Mouse (Mus musculus): ENCODE results near the gene Rps21. TPM values are rescaled to one million over a fixed set of nuclear protein-coding genes. Genes with fewer than 3 reads are reported as not detected.
"Not testable (repeated sequence)": the region's sequence is repeated elsewhere in the genome, so short reads cannot be mapped to it uniquely, and the experiment has no call there.

Gene Rps21
- polyA plus RNA-seq, 1 experiment from 2014 or later, result 337 TPM

- no peak overlapping the region for H3K9ac ChIP-seq
- H3K4me2 ChIP-seq, result no peak overlapping the region
- peaks cover 18% of the 10 kb centered on the region for H3K4me1 ChIP-seq (replicated peaks)
- H3K9me3 ChIP-seq, result no peaks in the 10 kb centered on the region
- no peak overlapping the region for H3K27ac ChIP-seq (replicated peaks)
- H3K27me3 ChIP-seq, result no peaks in the 10 kb centered on the region
- ATAC-seq (ENCODE audit: low FRiP score, low read depth), result peak; percentile 16; the same call in 1 of the 2 replicates
- H3K4me3 ChIP-seq, result no peak overlapping the region
- 34% methylated on average over 3 of the region's 3 CpGs for WGBS
- no peaks in the 10 kb centered on the region for H3K36me3 ChIP-seq
Measured at GRCm38 (mm10) chr2:180251838-180252237, 5.3 kb upstream of the Rps21 start.

GRCm38 (mm10) chr2:180254436-180255209 lies 2.6 kb upstream of the Rps21 start:
- Histone ChIP-seq H3K9ac (no peak overlapping the region), H3K36me3 (peaks cover 11% of the 10 kb centered on the region; the same call in 1 of the 2 replicates), H3K4me2 (no peak overlapping the region), H3K27ac (replicated peaks) (no peak overlapping the region), H3K4me3 (no peak overlapping the region), H3K27me3 (no peaks in the 10 kb centered on the region), H3K4me1 (replicated peaks) (peaks cover 30% of the 10 kb centered on the region), H3K9me3 (no peaks in the 10 kb centered on the region)
- ATAC-seq (ENCODE audit: low FRiP score, low read depth), result no peak
- 91% methylated on average over 5 of the region's 5 CpGs for WGBS

- H3K9ac ChIP-seq, result no peak overlapping the region
- H3K4me1 ChIP-seq (replicated peaks), result peaks cover 30% of the 10 kb centered on the region
- peaks cover 17% of the 10 kb centered on the region; the same call in 1 of the 2 replicates for H3K36me3 ChIP-seq
- WGBS, result 94% methylated on average over 9 of the region's 9 CpGs
- H3K27me3 ChIP-seq, result no peaks in the 10 kb centered on the region
- no peak overlapping the region for H3K27ac ChIP-seq (replicated peaks)
- peak overlapping the region; percentile 69 for H3K4me2 ChIP-seq
- no peak for ATAC-seq (ENCODE audit: low FRiP score, low read depth)
- no peak overlapping the region for H3K4me3 ChIP-seq
- H3K9me3 ChIP-seq, result no peaks in the 10 kb centered on the region
Measured at GRCm38 (mm10) chr2:180255701-180256100, 1.5 kb upstream of the Rps21 start.

GRCm38 (mm10) chr2:180256296-180257000 lies 729 bp upstream of the Rps21 start:
- H3K9me3 ChIP-seq, result no peaks in the 10 kb centered on the region
- H3K4me2 ChIP-seq, result peak overlapping the region; percentile 69
- H3K4me3 ChIP-seq, result peak overlapping the region; percentile 60
- peak overlapping the region; percentile 90 for H3K27ac ChIP-seq (replicated peaks)
- H3K27me3 ChIP-seq, result no peaks in the 10 kb centered on the region
- 27% methylated on average over 26 of the region's 26 CpGs for WGBS
- peak overlapping the region; percentile 66 for H3K9ac ChIP-seq
- ATAC-seq (ENCODE audit: low FRiP score, low read depth), result peak; percentile 58
- peaks cover 24% of the 10 kb centered on the region for H3K4me1 ChIP-seq (replicated peaks)
- H3K36me3 ChIP-seq, result peaks cover 24% of the 10 kb centered on the region; the same call in 1 of the 2 replicates

GRCm38 (mm10) chr2:180257963-180258865 lies 1.0 kb downstream of the Rps21 start:
- Histone ChIP-seq H3K4me2 (peak overlapping the region; percentile 72), H3K4me3 (peak overlapping the region; percentile 60), H3K9ac (peak overlapping the region; percentile 68), H3K9me3 (no peaks in the 10 kb centered on the region), H3K27ac (replicated peaks) (peak overlapping the region; percentile 90), H3K36me3 (peaks cover 40% of the 10 kb centered on the region), H3K4me1 (replicated peaks) (peaks cover 23% of the 10 kb centered on the region), H3K27me3 (no peaks in the 10 kb centered on the region)
- ATAC-seq (ENCODE audit: low FRiP score, low read depth), result no peak
- 59% methylated on average over 11 of the region's 11 CpGs for WGBS

- Histone ChIP-seq H3K36me3 (peaks cover 40% of the 10 kb centered on the region), H3K4me1 (replicated peaks) (peaks cover 23% of the 10 kb centered on the region)
- not testable (repeated sequence) for ATAC-seq (ENCODE audit: low FRiP score, low read depth); H3K9me3 ChIP-seq; H3K4me3 ChIP-seq; H3K9ac ChIP-seq; H3K27me3 ChIP-seq; H3K4me2 ChIP-seq; H3K27ac ChIP-seq (replicated peaks)
- WGBS, result 78% methylated on average over 10 of the region's 10 CpGs
Measured at GRCm38 (mm10) chr2:180258951-180259484, 1.8 kb downstream of the Rps21 start.

- H3K9me3 ChIP-seq; H3K9ac ChIP-seq; H3K27me3 ChIP-seq; ATAC-seq (ENCODE audit: low FRiP score, low read depth); H3K27ac ChIP-seq (replicated peaks); H3K4me3 ChIP-seq; H3K4me2 ChIP-seq: not testable (repeated sequence)
- H3K36me3 ChIP-seq, result peaks cover 42% of the 10 kb centered on the region
- 73% methylated on average over 17 of the region's 17 CpGs for WGBS
- H3K4me1 ChIP-seq (replicated peaks), result peaks cover 23% of the 10 kb centered on the region
Measured at GRCm38 (mm10) chr2:180259826-180260609, 2.8 kb downstream of the Rps21 start.

GRCm38 (mm10) chr2:180260610-180261480 lies 3.7 kb downstream of the Rps21 start:
- Histone ChIP-seq H3K9ac (no peak overlapping the region), H3K9me3 (no peaks in the 10 kb centered on the region), H3K36me3 (peaks cover 42% of the 10 kb centered on the region)

GRCm38 (mm10) chr2:180261901-180262300 lies 4.7 kb downstream of the Rps21 start:
- ATAC-seq (ENCODE audit: low FRiP score, low read depth), result no peak
- Histone ChIP-seq H3K4me2 (no peak overlapping the region), H3K9me3 (no peaks in the 10 kb centered on the region), H3K4me3 (no peak overlapping the region), H3K36me3 (peaks cover 42% of the 10 kb centered on the region), H3K4me1 (replicated peaks) (peaks cover 12% of the 10 kb centered on the region), H3K27me3 (no peaks in the 10 kb centered on the region), H3K9ac (no peak overlapping the region), H3K27ac (replicated peaks) (no peak overlapping the region)
- WGBS, result 96% methylated on average over 7 of the region's 7 CpGs

More at GRCm38 (mm10) chr2:180260610-180261480, 3.7 kb downstream of the Rps21 start:
- ATAC-seq (ENCODE audit: low FRiP score, low read depth), result no peak
- Histone ChIP-seq H3K4me3 (no peak overlapping the region), H3K27me3 (no peaks in the 10 kb centered on the region), H3K4me1 (replicated peaks) (peaks cover 19% of the 10 kb centered on the region), H3K4me2 (no peak overlapping the region), H3K27ac (replicated peaks) (no peak overlapping the region)
- 68% methylated on average over 8 of the region's 8 CpGs for WGBS

GRCm38 (mm10) chr2:180262441-180262840 lies 5.3 kb downstream of the Rps21 start:
- Histone ChIP-seq H3K9me3 (no peaks in the 10 kb centered on the region), H3K4me3 (no peak overlapping the region), H3K4me2 (no peak overlapping the region), H3K27ac (replicated peaks) (no peak overlapping the region), H3K36me3 (peaks cover 42% of the 10 kb centered on the region), H3K4me1 (replicated peaks) (peaks cover 12% of the 10 kb centered on the region), H3K27me3 (no peaks in the 10 kb centered on the region), H3K9ac (no peak overlapping the region)
- 81% methylated on average over 3 of the region's 3 CpGs for WGBS
- no peak for ATAC-seq (ENCODE audit: low FRiP score, low read depth)
